Mouse (Mus musculus) E14TG2a.4 (cell line): ENCODE measurements around the gene Myl6.

Experiments used
- H3K27me3 ChIP-seq: 2 replicates; pipeline ENCODE4 v1.6.1; 2014; ENCODE audit warnings: low read length, control low read depth; ENCODE audit not compliant: insufficient read depth
- H3K36me3 ChIP-seq: 2 replicates; pipeline ENCODE4 v1.6.1; 2014; ENCODE audit warnings: low read length, control low read depth; ENCODE audit not compliant: insufficient read depth
- H3K4me1 ChIP-seq: replicated peaks from 2 replicates; pipeline ENCODE4 v1.6.1; 2014; ENCODE audit warnings: low read depth, low read length, control low read depth
- H3K4me3 ChIP-seq: replicated peaks from 2 replicates; pipeline ENCODE4 v1.5.1; 2014; ENCODE audit warnings: mild to moderate bottlenecking, low read length
- H3K9me3 ChIP-seq: 2 replicates; pipeline ENCODE4 v1.6.1; 2014; ENCODE audit warnings: low read length, control low read depth
- CTCF ChIP-seq: conservative IDR thresholded peaks from 2 replicates; pipeline ENCODE4 v1.5.1; 2014; ENCODE audit warnings: low read length
- NANOG ChIP-seq: IDR thresholded peaks from 2 replicates; pipeline ENCODE4 v1.6.1; 2014; ENCODE audit warnings: borderline replicate concordance, low read length, mixed read lengths
- POU5F1 ChIP-seq: IDR thresholded peaks from 2 replicates; pipeline ENCODE4 v1.6.1; 2014; ENCODE audit warnings: low read length, borderline replicate concordance

Gene Myl6

GRCm38 (mm10) chr10:128493695-128494666 lies at the start of gene Myl6:
TSS of gene Myl6 (minus strand) at chr10:128494145.
- H3K27me3 ChIP-seq: no peaks in the 10 kb centered on the region
- TF ChIP-seq NANOG: no peak
- peak; percentile 67 for TF ChIP-seq CTCF
- TF ChIP-seq POU5F1: no peak

GRCm38 (mm10) chr10:128543100-128543499 lies 49.2 kb upstream of the Myl6 start:
- peaks cover 61% of the 10 kb centered on the region for H3K4me1 ChIP-seq
- no peak overlapping the region for H3K4me3 ChIP-seq
- peaks cover 59% of the 10 kb centered on the region for H3K36me3 ChIP-seq
- TF ChIP-seq POU5F1: no peak
- no peak for TF ChIP-seq NANOG
- no peak for TF ChIP-seq CTCF
- H3K9me3 ChIP-seq: peaks cover 3% of the 10 kb centered on the region
- no peaks in the 10 kb centered on the region for H3K27me3 ChIP-seq

More at GRCm38 (mm10) chr10:128493695-128494666, at the start of gene Myl6:
- Histone ChIP-seq H3K4me1 (peaks cover 77% of the 10 kb centered on the region), H3K36me3 (peaks cover 40% of the 10 kb centered on the region), H3K9me3 (no peaks in the 10 kb centered on the region), H3K4me3 (peak within 1 kb of the TSS; percentile 98)

- peaks cover 28% of the 10 kb centered on the region for H3K36me3 ChIP-seq
- TF ChIP-seq NANOG (peak; percentile 93), CTCF (no peak), POU5F1 (no peak)
- peaks cover 9% of the 10 kb centered on the region for H3K9me3 ChIP-seq
- H3K4me1 ChIP-seq: peaks cover 60% of the 10 kb centered on the region
- H3K27me3 ChIP-seq: no peaks in the 10 kb centered on the region
- H3K4me3 ChIP-seq: no peak overlapping the region
Observed at GRCm38 (mm10) chr10:128538340-128538870, 44.5 kb upstream of the Myl6 start.

- H3K9me3 ChIP-seq: peaks cover 9% of the 10 kb centered on the region
- peaks cover 54% of the 10 kb centered on the region for H3K4me1 ChIP-seq
- TF ChIP-seq CTCF (peak; percentile 84), POU5F1 (no peak), NANOG (no peak)
- peaks cover 9% of the 10 kb centered on the region for H3K36me3 ChIP-seq
- H3K4me3 ChIP-seq: 0 out of 2 replicates have a peak overlapping the region, but pooled peaks have one; percentile 15
- no peaks in the 10 kb centered on the region for H3K27me3 ChIP-seq
Observed at GRCm38 (mm10) chr10:128536266-128536940, 42.5 kb upstream of the Myl6 start.

GRCm38 (mm10) chr10:128535624-128536265 lies 41.8 kb upstream of the Myl6 start:
- TF ChIP-seq POU5F1 (no peak), CTCF (no peak), NANOG (no peak)
- Histone ChIP-seq H3K4me3 (0 out of 2 replicates have a peak overlapping the region, but pooled peaks have one; percentile 15), H3K27me3 (no peaks in the 10 kb centered on the region), H3K36me3 (peaks cover 2% of the 10 kb centered on the region; the same call in 1 of the 2 replicates), H3K4me1 (peaks cover 54% of the 10 kb centered on the region), H3K9me3 (peaks cover 9% of the 10 kb centered on the region)

GRCm38 (mm10) chr10:128535206-128535605 lies 41.3 kb upstream of the Myl6 start:
- Histone ChIP-seq H3K4me3 (no peak overlapping the region), H3K4me1 (peaks cover 52% of the 10 kb centered on the region), H3K27me3 (no peaks in the 10 kb centered on the region), H3K9me3 (peaks cover 9% of the 10 kb centered on the region), H3K36me3 (no peaks in the 10 kb centered on the region)
- TF ChIP-seq POU5F1 (no peak), NANOG (no peak), CTCF (no peak)

- Histone ChIP-seq H3K27me3 (peaks cover 14% of the 10 kb centered on the region; the same call in 1 of the 2 replicates), H3K9me3 (no peaks in the 10 kb centered on the region), H3K4me3 (peak overlapping the region; percentile 98), H3K36me3 (peaks cover 17% of the 10 kb centered on the region), H3K4me1 (peaks cover 29% of the 10 kb centered on the region)
- TF ChIP-seq NANOG (no peak), CTCF (no peak), POU5F1 (no peak)
Observed at GRCm38 (mm10) chr10:128526366-128527356, 32.7 kb upstream of the Myl6 start.
